Mouse (Mus musculus) kidney, adult 2 months (tissue): Measurements from ENCODE around the gene Gfra1. TPM values are rescaled to one million over a fixed set of nuclear protein-coding genes. Genes with fewer than 3 reads are reported as not detected.

ENCODE experiments used
- DNase-seq: peaks from one replicate; pipeline ENCODE4 v3.0.0; 2021
- H3K27ac ChIP-seq: fragments of 200-500 bp; 2 replicates; pipeline ENCODE4 v1.5.1; 2012; ENCODE audit warnings: low read depth, low read length, control low read depth, inconsistent platforms; ENCODE audit not compliant: insufficient read depth
- H3K27me3 ChIP-seq: fragments of 200-500 bp; replicated peaks from 2 replicates; pipeline ENCODE4 v1.6.1; 2012; ENCODE audit warnings: mild to moderate bottlenecking, moderate library complexity, low read length, inconsistent platforms; ENCODE audit not compliant: control insufficient read depth, insufficient read depth
- H3K36me3 ChIP-seq: fragments of 200-500 bp; 2 replicates; pipeline ENCODE4 v1.6.1; 2012; ENCODE audit warnings: mild to moderate bottlenecking, moderate library complexity, low read length, inconsistent platforms; ENCODE audit not compliant: control insufficient read depth, insufficient read depth
- H3K4me1 ChIP-seq: fragments of 200-500 bp; 2 replicates; pipeline ENCODE4 v1.6.1; 2011; ENCODE audit warnings: low read length; ENCODE audit not compliant: control insufficient read depth, insufficient read depth
- H3K4me3 ChIP-seq: fragments of 200-500 bp; 2 replicates; pipeline ENCODE4 v1.5.1; 2011; ENCODE audit warnings: mild to moderate bottlenecking, low read depth, low read length, control low read depth; ENCODE audit not compliant: insufficient read depth
- CTCF ChIP-seq: fragments of 200-500 bp; conservative IDR thresholded peaks from 2 replicates; pipeline ENCODE4 v1.5.1; 2011; ENCODE audit warnings: low read depth, mild to moderate bottlenecking, control low read depth, low read length, moderate library complexity, mixed read lengths; ENCODE audit not compliant: insufficient read depth, insufficient read length
- POLR2A ChIP-seq: fragments of 200-500 bp; IDR thresholded peaks from one replicate; pipeline ENCODE4 v1.6.1; 2011; ENCODE audit warnings: low read depth, low read length, control low read depth
- WGBS: fragments of 180-500 bp; shearing (Covaris S2); methylation state at CpG from one replicate; pipeline ENCODE4 v1.1.7; 2018; 5-methylcytosine and 5-hydroxymethylcytosine counted together
- polyA plus RNA-seq: library from polyadenylated mRNA; depleted of rRNA; stranded (reverse); fragments of >200 nt; gene quantifications from 2 replicates; pipeline ENCODE4 v1.2.3, GENCODE M21; 2012

The Gfra1 gene
- polyA plus RNA-seq, 1 experiment = 6.8 TPM

DNA sequence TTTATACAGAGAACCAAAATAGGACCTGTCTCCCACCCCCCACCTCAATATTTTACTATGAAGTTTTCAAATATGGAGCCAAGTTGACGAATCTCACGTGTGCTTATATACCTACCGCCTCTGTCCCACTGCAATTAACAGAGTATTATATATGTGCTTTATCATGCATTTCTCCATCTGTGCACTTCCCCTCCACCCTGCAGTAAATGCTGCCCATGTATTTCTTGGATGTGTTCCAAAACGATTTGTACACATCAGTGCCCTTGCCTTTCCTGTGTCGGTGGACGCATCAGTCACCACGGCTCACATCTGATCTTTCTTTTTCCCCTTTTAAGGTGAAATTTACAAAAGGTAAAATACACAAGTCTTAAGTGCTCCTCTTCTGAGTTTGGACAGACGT, 77.7 kb downstream of the Gfra1 start:
- no peak overlapping the region for H3K4me3 ChIP-seq
- no peaks in the 10 kb centered on the region for H3K36me3 ChIP-seq
- TF ChIP-seq CTCF (no peak), POLR2A (no peak)
- no peak for DNase-seq
- WGBS = 23% methylated on average over 8 of the region's 8 CpGs
- H3K4me1 ChIP-seq = no peaks in the 10 kb centered on the region
- no peaks in the 10 kb centered on the region for H3K27me3 ChIP-seq
- no peak overlapping the region for H3K27ac ChIP-seq

DNA sequence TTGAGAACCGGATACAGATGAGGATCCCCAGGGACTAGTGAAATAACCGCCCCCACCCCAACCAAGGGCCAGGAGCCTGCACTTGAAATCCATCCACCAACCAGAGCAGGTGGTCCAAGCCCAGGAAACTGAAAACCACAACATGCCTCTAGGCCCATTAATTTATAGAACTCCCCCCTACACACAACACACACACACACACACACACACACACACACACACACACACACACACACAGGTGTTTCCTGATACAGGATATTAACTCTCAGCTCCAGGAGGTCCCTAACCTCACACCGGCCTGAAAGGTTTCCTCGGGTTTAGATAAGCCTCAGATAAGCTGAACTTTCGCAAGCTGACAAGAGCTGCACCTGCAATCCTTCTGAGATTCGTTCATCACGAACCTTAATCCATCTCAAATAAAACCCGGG, 79.0 kb downstream of the Gfra1 start:
- TF ChIP-seq POLR2A (no peak), CTCF (no peak)
- H3K4me3 ChIP-seq = no peak overlapping the region
- H3K4me1 ChIP-seq = no peaks in the 10 kb centered on the region
- no peaks in the 10 kb centered on the region for H3K36me3 ChIP-seq
- DNase-seq = no peak
- no peak overlapping the region for H3K27ac ChIP-seq
- H3K27me3 ChIP-seq = no peaks in the 10 kb centered on the region
- 49% methylated on average over 8 of the region's 8 CpGs for WGBS

DNA sequence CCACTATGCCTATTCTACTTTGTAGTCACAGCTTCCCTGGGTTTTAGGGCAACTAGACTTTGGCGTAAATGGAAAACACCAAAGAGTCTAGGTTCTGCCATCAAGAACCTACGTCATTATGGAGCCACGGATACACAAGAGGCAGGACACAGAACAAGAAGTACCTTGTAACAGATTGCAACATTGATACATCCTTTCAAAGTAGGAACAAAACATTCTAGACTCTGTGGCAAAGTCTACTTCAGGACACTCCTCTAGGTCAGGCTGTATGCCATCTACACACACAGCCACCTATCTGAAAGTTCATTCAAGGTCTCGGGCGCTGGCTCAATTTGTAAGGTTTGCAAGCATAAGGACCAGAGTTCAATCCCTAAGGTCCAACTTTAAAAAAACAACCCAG, 81.1 kb downstream of the Gfra1 start:
- no peak overlapping the region for H3K4me3 ChIP-seq
- TF ChIP-seq CTCF = no peak
- TF ChIP-seq POLR2A = no peak
- WGBS = 90% methylated on average over 5 of the region's 5 CpGs
- no peaks in the 10 kb centered on the region for H3K36me3 ChIP-seq
- no peak for DNase-seq
- no peak overlapping the region for H3K27ac ChIP-seq
- H3K4me1 ChIP-seq = no peaks in the 10 kb centered on the region
- no peaks in the 10 kb centered on the region for H3K27me3 ChIP-seq

DNA sequence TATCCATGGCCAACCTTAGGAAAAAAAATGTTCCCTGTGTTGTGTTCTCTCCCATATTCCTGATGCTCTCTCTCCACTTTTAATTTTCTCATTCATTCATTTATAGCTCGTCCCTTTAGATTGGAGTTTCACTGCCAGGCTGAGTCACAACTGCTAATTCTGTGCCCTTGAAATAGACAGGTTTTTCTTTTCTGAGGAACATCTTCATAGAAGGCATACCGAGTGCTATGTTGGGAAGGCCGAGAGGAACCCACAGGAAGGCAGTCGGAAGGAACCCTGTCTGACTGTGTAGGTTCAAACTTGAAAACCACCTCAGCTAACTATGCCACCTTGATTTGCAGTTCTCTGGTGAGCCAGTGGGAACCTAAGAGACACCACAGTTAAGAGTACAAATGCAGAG, 81.6 kb downstream of the Gfra1 start:
- no peak for TF ChIP-seq POLR2A
- TF ChIP-seq CTCF = no peak
- H3K36me3 ChIP-seq = no peaks in the 10 kb centered on the region
- WGBS = 97% methylated on average over 4 of the region's 4 CpGs

DNA sequence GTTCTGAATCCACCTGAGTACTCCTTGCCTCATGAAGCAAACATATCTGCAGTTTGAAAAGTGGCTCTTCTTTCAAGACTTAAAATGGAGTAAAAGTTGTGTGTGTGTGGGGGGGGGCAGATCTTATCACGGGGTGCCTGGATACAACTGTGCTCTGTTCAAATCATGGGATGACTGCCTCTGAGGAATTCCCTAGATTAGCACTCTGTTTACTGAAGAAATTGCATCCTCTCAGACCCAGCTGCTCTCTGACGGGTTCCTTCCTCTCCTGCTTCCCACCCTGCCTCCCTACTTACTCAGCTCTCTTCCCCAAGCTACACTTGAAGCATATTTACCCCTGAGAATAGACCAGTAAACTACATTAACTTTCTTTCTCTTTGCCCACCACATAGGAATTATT, 87.2 kb downstream of the Gfra1 start:
- Histone ChIP-seq H3K4me3 (no peak overlapping the region), H3K36me3 (no peaks in the 10 kb centered on the region), H3K27me3 (no peaks in the 10 kb centered on the region), H3K4me1 (no peaks in the 10 kb centered on the region), H3K27ac (no peak overlapping the region)
- no peak for DNase-seq
- WGBS = 24% methylated on average over 2 of the region's 2 CpGs
- TF ChIP-seq CTCF (no peak), POLR2A (no peak)

More for the DNA sequence above, 81.6 kb downstream of the Gfra1 start:
- H3K4me1 ChIP-seq = no peaks in the 10 kb centered on the region
- H3K27me3 ChIP-seq = no peaks in the 10 kb centered on the region
- DNase-seq = no peak
- no peak overlapping the region for H3K27ac ChIP-seq
- H3K4me3 ChIP-seq = no peak overlapping the region

DNA sequence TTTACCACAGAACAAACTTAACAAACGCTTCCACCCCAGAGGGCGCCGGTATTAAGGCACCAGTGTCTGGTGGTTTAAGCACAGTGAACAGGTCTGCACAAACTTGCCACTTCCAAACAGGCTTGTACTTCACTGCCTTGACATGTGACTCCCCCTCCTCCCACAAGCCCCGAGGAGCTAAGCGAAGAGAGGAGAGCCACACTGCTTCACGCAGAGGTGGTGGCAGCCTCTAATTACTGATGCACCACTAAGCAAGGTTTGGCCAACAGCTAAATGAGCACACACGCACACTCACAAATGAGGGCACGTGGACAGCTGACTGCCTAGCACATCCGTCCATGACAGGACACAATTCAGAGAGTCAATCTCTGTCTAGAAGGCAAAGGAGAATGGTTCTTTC, 91.0 kb downstream of the Gfra1 start:
- Histone ChIP-seq H3K4me3 (no peak overlapping the region), H3K27ac (no peak overlapping the region), H3K4me1 (no peaks in the 10 kb centered on the region), H3K27me3 (no peaks in the 10 kb centered on the region), H3K36me3 (no peaks in the 10 kb centered on the region)
- 53% methylated on average over 9 of the region's 9 CpGs for WGBS
- DNase-seq = no peak
- no peak for TF ChIP-seq CTCF
- TF ChIP-seq POLR2A = no peak

DNA sequence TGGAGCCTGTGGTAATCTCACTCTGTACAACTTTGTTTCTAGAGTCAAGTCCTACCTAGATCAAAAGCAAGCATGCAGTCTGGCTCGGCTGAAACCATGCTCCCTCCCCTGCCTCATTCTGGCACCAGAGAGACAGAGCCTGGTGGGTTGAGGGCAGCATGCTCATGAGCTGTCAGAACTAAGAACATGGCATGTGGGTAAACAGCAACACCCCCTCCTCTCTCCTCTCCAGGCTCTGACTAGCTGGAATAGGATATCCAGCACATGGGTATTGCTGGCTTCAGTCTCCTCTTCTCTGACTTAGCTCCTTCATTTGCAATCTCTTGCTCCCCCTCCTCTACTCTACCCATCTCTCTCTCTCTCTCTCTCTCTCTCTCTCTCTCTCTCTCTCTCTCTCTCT, 94.7 kb downstream of the Gfra1 start:
- WGBS = 52% methylated on average over 1 of the region's 1 CpGs
- no peak overlapping the region for H3K4me3 ChIP-seq
- no peak overlapping the region for H3K27ac ChIP-seq
- H3K36me3 ChIP-seq = no peaks in the 10 kb centered on the region
- no peak for DNase-seq
- TF ChIP-seq POLR2A (no peak), CTCF (no peak)
- H3K27me3 ChIP-seq = no peaks in the 10 kb centered on the region
- no peaks in the 10 kb centered on the region for H3K4me1 ChIP-seq

DNA sequence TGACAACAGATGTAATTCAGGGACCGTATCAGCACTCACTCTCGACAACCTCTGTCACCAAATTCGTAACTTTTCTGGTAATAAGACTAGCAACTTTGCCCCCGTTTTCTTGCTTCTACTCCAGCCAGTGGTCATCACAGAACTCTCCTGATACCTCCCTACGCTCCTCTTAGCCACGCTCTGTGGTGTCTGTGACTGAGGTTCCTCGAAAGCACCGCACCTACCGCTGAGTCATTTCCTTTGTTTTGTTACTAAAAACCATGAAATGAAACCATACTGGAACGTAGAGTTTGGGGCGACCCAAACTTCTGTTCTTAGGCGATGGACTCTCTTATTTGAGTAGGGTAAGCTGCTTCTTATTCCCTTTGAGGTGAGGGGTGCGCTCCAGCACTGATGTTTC, 97.6 kb downstream of the Gfra1 start:
- H3K4me1 ChIP-seq = no peaks in the 10 kb centered on the region
- no peak for DNase-seq
- H3K4me3 ChIP-seq = no peak overlapping the region
- no peaks in the 10 kb centered on the region for H3K36me3 ChIP-seq
- no peak for TF ChIP-seq POLR2A
- no peak for TF ChIP-seq CTCF
- 87% methylated on average over 13 of the region's 13 CpGs for WGBS
- no peaks in the 10 kb centered on the region for H3K27me3 ChIP-seq
- H3K27ac ChIP-seq = no peak overlapping the region
